Mouse (Mus musculus): ENCODE data around the gene Txndc5.

- no peak for TF ChIP-seq CTCF (IDR thresholded peaks at IDR 0.05; ENCODE audit: low read depth)
- no peak for TF ChIP-seq EP300 (IDR thresholded peaks at IDR 0.05; ENCODE audit: low read depth)
Observed at GRCm38 (mm10) chr13:38522056-38522654, 6.5 kb downstream of the Txndc5 start.

Data from liver, postnatal 0 days (tissue).